Mouse (Mus musculus) spleen, adult 2 months (tissue): ENCODE results near the gene Fyn. TPM values are rescaled to one million over a fixed set of nuclear protein-coding genes. Genes with fewer than 3 reads are reported as not detected.

ENCODE experiments used
- DNase-seq, 2 experiments: peaks; one replicate each; pipeline versions ENCODE4 v3.0.0 to v3.0.0-alpha.2; 2012 to 2021; ENCODE audit warnings: low spot score in 2 of 2, low read depth in 1 of 2
- H3K27ac ChIP-seq: fragments of 200-500 bp; 2 replicates; pipeline ENCODE4 v1.5.1; 2012; ENCODE audit warnings: low read length, inconsistent platforms; ENCODE audit not compliant: insufficient read depth
- H3K27me3 ChIP-seq: fragments of 200-500 bp; 2 replicates; pipeline ENCODE4 v1.6.1; 2012; ENCODE audit warnings: mild to moderate bottlenecking, moderate library complexity, low read length, inconsistent platforms; ENCODE audit not compliant: control insufficient read depth, insufficient read depth
- H3K36me3 ChIP-seq: fragments of 200-500 bp; 2 replicates; pipeline ENCODE4 v1.6.1; 2012; ENCODE audit warnings: mild to moderate bottlenecking, low read length, inconsistent platforms; ENCODE audit not compliant: control insufficient read depth, insufficient read depth
- H3K4me1 ChIP-seq: fragments of 200-500 bp; 2 replicates; pipeline ENCODE4 v1.6.1; 2011; ENCODE audit warnings: inconsistent platforms; ENCODE audit not compliant: control insufficient read depth, insufficient read depth, insufficient read length
- H3K4me3 ChIP-seq: fragments of 200-500 bp; 2 replicates; pipeline ENCODE4 v1.5.1; 2011; ENCODE audit warnings: mild to moderate bottlenecking, inconsistent platforms; ENCODE audit not compliant: insufficient read depth, insufficient read length; ENCODE audit errors: extremely low read depth
- CTCF ChIP-seq: fragments of 200-500 bp; IDR thresholded peaks from 2 replicates; pipeline ENCODE4 v1.5.1; 2011; ENCODE audit warnings: mild to moderate bottlenecking, inconsistent platforms; ENCODE audit not compliant: insufficient read depth, insufficient read length, insufficient replicate concordance; ENCODE audit errors: extremely low read depth
- POLR2A ChIP-seq: fragments of 200-500 bp; IDR thresholded peaks from 2 replicates; pipeline ENCODE4 v1.6.1; 2011; ENCODE audit warnings: low read depth, low read length, inconsistent platforms
- WGBS: fragments of 180-500 bp; shearing (Covaris S2); methylation state at CpG from one replicate; pipeline ENCODE4 v1.1.7; 2018; 5-methylcytosine and 5-hydroxymethylcytosine counted together
- polyA plus RNA-seq: library from polyadenylated mRNA; depleted of rRNA; stranded (reverse); fragments of >200 nt; gene quantifications from 2 replicates; pipeline ENCODE4 v1.2.3, GENCODE M21; 2012

Fyn gene
- polyA plus RNA-seq, 1 experiment, result 38.0 TPM

- DNase-seq, result no peak
- 90% methylated on average over 9 of the region's 9 CpGs for WGBS
- H3K36me3 ChIP-seq, result no peaks in the 10 kb centered on the region
- no peak overlapping the region for H3K27ac ChIP-seq
- no peaks in the 10 kb centered on the region for H3K27me3 ChIP-seq
- no peak overlapping the region for H3K4me3 ChIP-seq
- TF ChIP-seq POLR2A (no peak), CTCF (no peak)
- H3K4me1 ChIP-seq, result peaks cover 4% of the 10 kb centered on the region; the same call in 1 of the 2 replicates
Observed at GRCm38 (mm10) chr10:39440506-39440905, 71.9 kb downstream of the Fyn start.

DNA sequence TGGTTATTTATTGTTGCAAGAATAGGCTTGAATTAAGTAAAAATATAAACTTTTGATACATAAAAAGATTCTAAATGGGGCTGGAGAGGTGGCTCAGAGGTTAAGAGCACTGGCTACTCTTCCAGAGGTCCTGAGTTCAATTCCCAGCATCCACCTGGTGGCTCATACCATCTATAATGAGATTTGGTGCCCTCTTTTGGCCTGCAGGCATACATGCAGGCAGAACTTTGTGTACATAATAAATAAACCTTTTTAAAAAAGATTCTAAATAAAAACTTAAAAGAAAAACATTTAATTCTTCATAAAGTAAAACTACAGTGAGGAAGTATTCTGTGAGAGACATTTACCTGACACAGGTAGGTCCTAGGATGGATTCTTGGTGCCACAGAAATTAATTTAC lies 73.0 kb downstream of the Fyn start:
- Histone ChIP-seq H3K4me1 (peaks cover 4% of the 10 kb centered on the region; the same call in 1 of the 2 replicates), H3K4me3 (no peak overlapping the region), H3K27ac (no peak overlapping the region), H3K36me3 (no peaks in the 10 kb centered on the region), H3K27me3 (no peaks in the 10 kb centered on the region)
- TF ChIP-seq POLR2A, result no peak
- no peak for TF ChIP-seq CTCF
- no peak for DNase-seq

DNA sequence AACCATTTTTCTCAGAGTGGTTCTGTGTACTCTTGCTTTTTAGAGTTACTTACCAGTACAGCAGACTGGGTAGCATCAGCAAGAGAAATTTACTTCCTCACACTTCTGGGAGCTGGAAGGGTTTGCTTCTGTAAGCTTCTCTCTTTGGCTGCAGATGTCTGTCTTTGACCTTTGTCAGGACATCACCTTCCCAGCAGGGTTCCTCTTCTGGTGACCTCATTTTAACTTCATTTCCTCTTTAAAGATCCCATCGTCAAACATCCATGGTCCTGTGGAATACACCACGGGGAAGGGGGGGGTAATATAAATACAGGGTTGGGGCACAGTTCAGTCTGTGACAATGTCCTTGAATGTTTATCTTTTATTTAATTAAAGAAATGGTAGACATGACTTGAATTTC lies 74.5 kb downstream of the Fyn start:
- Histone ChIP-seq H3K4me1 (no peaks in the 10 kb centered on the region), H3K4me3 (no peak overlapping the region), H3K36me3 (no peaks in the 10 kb centered on the region), H3K27me3 (no peaks in the 10 kb centered on the region), H3K27ac (no peak overlapping the region)
- DNase-seq, result no peak
- WGBS, result 52% methylated on average over 2 of the region's 2 CpGs
- TF ChIP-seq POLR2A (no peak), CTCF (no peak)

DNA sequence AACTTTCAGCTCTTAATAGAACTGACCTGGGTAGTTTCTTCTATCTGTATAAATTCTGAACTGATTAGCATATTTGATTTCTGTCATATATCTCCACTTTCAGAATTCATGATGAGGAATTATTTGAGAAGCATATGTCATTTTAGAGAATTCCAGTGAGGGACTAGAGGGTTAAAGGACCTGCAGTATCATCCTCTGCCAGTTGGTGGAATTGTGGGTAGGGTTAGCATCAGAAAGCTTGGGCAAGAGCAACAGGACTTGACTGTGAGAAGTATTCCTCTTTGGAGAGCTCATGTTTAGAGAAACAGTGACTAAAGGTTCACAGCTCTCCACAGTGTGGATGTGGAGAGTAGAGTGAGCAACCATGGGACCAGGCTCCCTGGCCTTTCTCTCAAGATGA lies 75.3 kb downstream of the Fyn start:
- Histone ChIP-seq H3K4me3 (no peak overlapping the region), H3K4me1 (peaks cover 3% of the 10 kb centered on the region; the same call in 1 of the 2 replicates), H3K27ac (no peak overlapping the region), H3K27me3 (no peaks in the 10 kb centered on the region), H3K36me3 (no peaks in the 10 kb centered on the region)
- TF ChIP-seq CTCF, result no peak
- no peak for TF ChIP-seq POLR2A
- DNase-seq, result no peak

DNA sequence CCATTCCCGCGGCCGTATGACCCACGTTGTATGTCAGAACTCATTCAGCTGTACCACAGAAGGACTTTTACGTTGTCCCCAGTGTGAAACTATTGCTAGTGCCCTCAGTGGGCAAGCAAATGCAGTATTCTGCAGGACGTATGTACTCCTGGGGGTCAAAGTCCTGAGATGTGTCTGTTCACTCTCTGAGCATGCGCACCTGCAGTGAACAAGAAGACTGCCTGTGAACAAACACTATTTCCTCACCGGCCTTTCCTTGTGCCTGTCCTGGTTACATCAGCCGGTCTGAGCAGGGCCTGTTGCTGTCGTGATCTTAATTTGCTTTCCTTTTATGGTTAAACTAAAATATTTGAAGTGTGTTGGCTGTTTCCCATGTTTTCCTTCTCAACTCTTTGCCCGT lies 77.2 kb downstream of the Fyn start:
- no peak for TF ChIP-seq CTCF
- no peak for TF ChIP-seq POLR2A
- Histone ChIP-seq H3K27ac (no peak overlapping the region), H3K36me3 (no peaks in the 10 kb centered on the region), H3K4me3 (no peak overlapping the region), H3K4me1 (peaks cover 7% of the 10 kb centered on the region; the same call in 1 of the 2 replicates), H3K27me3 (no peaks in the 10 kb centered on the region)
- WGBS, result 92% methylated on average over 11 of the region's 11 CpGs
- no peak for DNase-seq

DNA sequence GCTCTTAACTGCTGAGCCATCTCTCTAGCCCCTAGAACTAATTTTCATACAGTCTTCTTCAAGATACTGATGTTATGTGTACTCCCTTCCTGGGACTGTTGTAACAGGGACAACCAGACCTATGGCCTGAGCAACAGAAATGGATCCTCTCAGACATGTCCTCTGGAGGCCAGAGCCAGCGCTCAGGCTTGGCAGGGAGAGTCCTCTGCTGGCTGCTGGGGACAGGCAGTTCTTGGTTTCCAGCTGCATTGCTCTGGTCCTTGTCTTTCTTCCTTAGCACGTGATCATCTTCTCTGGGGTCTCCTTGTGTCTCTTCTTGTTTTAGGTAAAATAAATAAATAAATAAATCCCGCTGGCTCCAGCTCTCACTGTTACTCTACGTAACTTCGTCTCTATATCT lies 78.1 kb downstream of the Fyn start:
- TF ChIP-seq POLR2A (no peak), CTCF (no peak)
- Histone ChIP-seq H3K27me3 (no peaks in the 10 kb centered on the region), H3K36me3 (no peaks in the 10 kb centered on the region), H3K4me1 (peaks cover 7% of the 10 kb centered on the region; the same call in 1 of the 2 replicates), H3K4me3 (no peak overlapping the region), H3K27ac (no peak overlapping the region)
- DNase-seq, result no peak
- WGBS, result 94% methylated on average over 5 of the region's 5 CpGs

GRCm38 (mm10) chr10:39449179-39449578 lies 80.5 kb downstream of the Fyn start:
- DNase-seq, result no peak
- WGBS, result 57% methylated on average over 4 of the region's 4 CpGs
- Histone ChIP-seq H3K27me3 (no peaks in the 10 kb centered on the region), H3K27ac (no peak overlapping the region), H3K4me3 (no peak overlapping the region), H3K36me3 (no peaks in the 10 kb centered on the region), H3K4me1 (peaks cover 7% of the 10 kb centered on the region; the same call in 1 of the 2 replicates)
- TF ChIP-seq POLR2A (no peak), CTCF (no peak)
